Mouse (Mus musculus): ENCODE data around the gene Epb41l2. TPM values are rescaled to one million over a fixed set of nuclear protein-coding genes. Genes with fewer than 3 reads are reported as not detected.

Gene Epb41l2
- 42.3 and 46.5 TPM in 2 replicates for polyA plus RNA-seq (2012; rRNA removed)

DNA sequence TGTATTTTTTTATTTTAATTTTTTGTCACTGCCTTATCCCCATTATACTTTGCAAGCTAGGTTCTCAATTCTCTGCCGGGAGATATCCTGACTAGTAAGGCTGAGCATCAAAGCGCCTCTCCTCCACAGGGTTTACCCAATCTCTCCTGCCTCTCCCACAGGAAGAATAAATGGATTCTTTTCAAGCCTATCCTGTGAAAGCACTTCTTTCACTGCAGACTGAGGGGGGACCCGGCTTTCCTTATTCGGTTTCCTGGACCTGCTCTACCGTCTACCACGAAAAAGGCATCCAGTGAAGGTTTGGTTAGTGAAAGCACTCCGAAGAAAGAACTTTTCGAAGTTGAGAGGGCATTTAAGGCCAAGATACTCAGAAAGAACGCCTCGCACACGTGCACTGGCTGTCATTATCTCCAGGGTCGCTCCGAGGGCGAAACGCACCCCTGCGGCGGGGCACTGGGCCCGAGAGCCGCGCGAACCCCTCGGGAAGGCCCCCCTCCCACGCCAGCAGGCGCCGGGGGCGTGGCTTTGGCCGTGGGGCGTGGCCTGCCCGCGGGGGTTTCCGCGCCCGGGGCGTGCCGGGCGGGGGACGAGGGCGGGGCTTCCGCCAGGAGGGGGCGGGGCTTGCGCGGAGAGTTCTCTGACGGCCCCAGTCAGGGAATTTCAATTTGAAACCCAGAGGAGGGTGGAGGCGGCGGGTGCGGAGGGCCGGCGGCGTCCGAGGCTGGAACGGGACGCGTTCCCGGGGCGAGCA is at the start of gene Epb41l2:
Gene Epb41l2, plus strand, starts transcription at position 591 of the 751 bp plus-strand sequence.
- Histone ChIP-seq H3K4me3 (replicated peaks; ENCODE audit: insufficient read depth, low read depth, low read length) (peak within 1 kb of the TSS; percentile 56), H3K27me3 (ENCODE audit: control insufficient read depth, insufficient read depth, low read length) (0 out of 2 replicates have a peak, but pooled peaks cover 1% of the 10 kb centered on the region), H3K27ac (ENCODE audit: insufficient read depth, low read length) (no peak within 1 kb of the TSS), H3K4me1 (ENCODE audit: control insufficient read depth, insufficient read depth, low read length) (no peaks in the 10 kb centered on the region)
- 2% methylated on average over 53 of the region's 55 CpGs for WGBS
- peak; percentile 63 to 70 for DNase-seq
- TF ChIP-seq POLR2A (IDR thresholded peaks at IDR 0.05; ENCODE audit: borderline replicate concordance, insufficient read depth, low read length) (no peak), CTCF (IDR thresholded peaks at IDR 0.05; ENCODE audit: borderline replicate concordance, insufficient read depth, low read depth, low read length) (no peak)

DNA sequence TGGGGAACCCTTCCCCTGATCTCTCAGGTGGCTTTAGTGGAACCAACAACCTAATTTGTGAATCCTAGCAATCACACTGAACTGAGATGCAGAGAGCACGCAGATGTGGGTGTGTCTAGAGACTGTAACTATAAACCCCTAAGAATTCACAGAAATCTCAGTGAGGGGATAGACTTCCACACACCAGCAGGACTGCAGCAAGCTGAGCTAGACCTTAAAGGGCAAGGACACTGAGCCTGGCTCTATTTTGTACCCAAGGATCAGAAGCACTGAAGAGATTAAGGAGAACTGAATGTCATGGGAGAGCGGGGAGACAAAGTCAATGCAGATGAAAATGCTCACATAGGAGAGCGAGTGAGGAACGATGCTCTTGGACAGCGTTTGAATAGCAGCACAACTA is 49.6 kb upstream of the Epb41l2 start:
- Histone ChIP-seq H3K27me3 (ENCODE audit: control insufficient read depth, insufficient read depth, low read length) (peaks cover 3% of the 10 kb centered on the region; the same call in 1 of the 2 replicates), H3K27ac (ENCODE audit: insufficient read depth, low read length) (no peak overlapping the region), H3K4me1 (ENCODE audit: control insufficient read depth, insufficient read depth, low read length) (no peaks in the 10 kb centered on the region), H3K4me3 (replicated peaks; ENCODE audit: insufficient read depth, low read depth, low read length) (no peak overlapping the region)
- DNase-seq = no peak
- WGBS = 93% methylated on average over 5 of the region's 5 CpGs
- TF ChIP-seq CTCF (IDR thresholded peaks at IDR 0.05; ENCODE audit: borderline replicate concordance, insufficient read depth, low read depth, low read length) (no peak), POLR2A (IDR thresholded peaks at IDR 0.05; ENCODE audit: borderline replicate concordance, insufficient read depth, low read length) (no peak)

DNA sequence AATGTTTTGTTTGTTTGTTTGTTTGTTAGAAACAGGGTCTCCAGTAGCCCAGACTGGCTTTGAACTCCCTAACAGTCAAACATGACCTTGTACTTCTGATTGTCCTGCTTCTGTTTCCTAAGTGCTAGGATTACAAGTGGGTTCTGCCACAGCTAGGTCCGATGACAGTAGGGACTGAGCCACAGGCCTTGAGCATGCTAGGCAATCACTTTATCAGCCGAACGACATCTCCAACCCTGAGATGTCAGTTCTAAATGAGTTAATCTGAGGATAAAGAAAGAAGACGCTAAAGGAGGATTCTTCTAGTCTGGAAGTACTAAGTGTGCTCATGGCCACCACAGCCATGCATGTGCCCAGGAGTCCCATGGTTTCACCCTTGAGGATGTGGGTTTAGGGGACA is 48.9 kb upstream of the Epb41l2 start:
- DNase-seq = no peak
- Histone ChIP-seq H3K4me1 (ENCODE audit: control insufficient read depth, insufficient read depth, low read length) (no peaks in the 10 kb centered on the region), H3K27ac (ENCODE audit: insufficient read depth, low read length) (no peak overlapping the region), H3K27me3 (ENCODE audit: control insufficient read depth, insufficient read depth, low read length) (peaks cover 3% of the 10 kb centered on the region; the same call in 1 of the 2 replicates), H3K4me3 (replicated peaks; ENCODE audit: insufficient read depth, low read depth, low read length) (no peak overlapping the region)
- TF ChIP-seq CTCF (IDR thresholded peaks at IDR 0.05; ENCODE audit: borderline replicate concordance, insufficient read depth, low read depth, low read length) = no peak
- no peak for TF ChIP-seq POLR2A (IDR thresholded peaks at IDR 0.05; ENCODE audit: borderline replicate concordance, insufficient read depth, low read length)
- 84% methylated on average over 4 of the region's 4 CpGs for WGBS

DNA sequence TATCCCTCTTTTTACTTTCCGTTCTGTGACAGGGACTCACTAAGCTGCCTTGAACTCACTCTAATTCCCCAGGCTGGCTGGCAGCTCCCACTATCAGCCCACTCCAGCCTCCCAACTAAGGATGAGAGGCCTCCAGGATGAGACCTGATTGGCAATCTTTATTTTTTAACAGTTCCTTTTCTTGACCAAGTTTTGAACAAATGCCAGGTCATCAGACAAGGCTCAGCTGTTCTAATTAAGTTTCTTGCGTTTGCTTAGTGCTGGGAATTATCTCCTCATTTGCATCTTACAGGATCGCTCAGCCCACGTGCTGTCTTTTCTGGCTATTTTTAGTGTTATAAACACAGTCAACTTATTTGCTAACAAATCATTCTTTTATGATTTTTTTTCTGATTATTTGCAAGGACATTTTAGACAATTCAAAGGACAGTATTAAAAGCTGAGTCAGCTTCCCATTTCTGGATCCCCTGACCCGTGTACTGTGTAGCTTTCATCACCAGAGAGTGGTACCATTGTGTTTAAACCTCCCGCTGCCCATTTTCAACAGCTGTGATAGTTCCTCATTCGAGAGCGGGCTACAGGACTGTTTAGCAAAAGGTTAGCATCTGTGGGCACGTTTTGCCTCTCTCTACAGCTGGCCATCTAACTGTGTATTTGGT is 47.9 kb upstream of the Epb41l2 start:
- peaks cover 3% of the 10 kb centered on the region; the same call in 1 of the 2 replicates for H3K27me3 ChIP-seq (ENCODE audit: control insufficient read depth, insufficient read depth, low read length)
- 19% methylated on average over 9 of the region's 9 CpGs for WGBS
- H3K4me3 ChIP-seq (replicated peaks; ENCODE audit: insufficient read depth, low read depth, low read length) = no peak overlapping the region
- TF ChIP-seq CTCF (IDR thresholded peaks at IDR 0.05; ENCODE audit: borderline replicate concordance, insufficient read depth, low read depth, low read length) (no peak), POLR2A (IDR thresholded peaks at IDR 0.05; ENCODE audit: borderline replicate concordance, insufficient read depth, low read length) (no peak)
- no peaks in the 10 kb centered on the region for H3K4me1 ChIP-seq (ENCODE audit: control insufficient read depth, insufficient read depth, low read length)
- peak in 1 of 2 experiments; percentile 14 for DNase-seq
- H3K27ac ChIP-seq (ENCODE audit: insufficient read depth, low read length) = no peak overlapping the region

DNA sequence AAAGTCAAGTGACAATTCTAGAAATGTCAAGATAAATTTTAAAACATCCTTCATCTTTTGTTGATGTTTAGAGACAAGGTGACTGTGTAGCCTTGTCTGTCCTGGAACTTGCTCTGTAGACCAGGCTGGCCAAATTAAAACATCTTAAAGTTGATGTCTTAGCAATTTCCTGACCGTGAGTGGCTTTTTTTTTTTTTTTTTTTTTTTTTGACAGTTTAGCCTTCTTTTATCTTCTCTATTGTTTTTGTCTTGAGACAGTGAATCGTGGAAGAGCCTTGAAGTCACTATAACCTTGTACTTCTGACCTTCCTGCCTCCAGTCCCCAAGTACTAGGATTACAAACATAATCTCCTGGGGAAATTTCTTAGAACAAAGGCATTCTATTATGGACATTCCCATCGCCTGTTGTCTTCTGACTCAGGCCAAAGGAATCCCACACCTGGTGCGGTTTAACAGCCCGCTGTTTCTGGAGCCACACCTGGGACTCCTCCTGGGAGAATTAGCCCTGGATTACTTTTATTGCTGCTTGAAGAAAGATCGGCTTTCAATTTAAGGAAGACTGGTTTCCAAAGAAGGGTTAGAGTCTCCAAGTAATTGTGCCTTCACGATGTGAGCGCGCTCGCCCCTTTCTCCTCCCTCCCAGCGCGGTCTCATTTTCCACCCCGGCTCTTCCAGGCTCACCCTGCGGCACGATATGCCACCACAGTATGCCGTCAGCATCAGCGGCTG is 45.6 kb upstream of the Epb41l2 start:
- TF ChIP-seq CTCF (IDR thresholded peaks at IDR 0.05; ENCODE audit: borderline replicate concordance, insufficient read depth, low read depth, low read length) = no peak
- no peak for TF ChIP-seq POLR2A (IDR thresholded peaks at IDR 0.05; ENCODE audit: borderline replicate concordance, insufficient read depth, low read length)
- DNase-seq = no peak
- 30% methylated on average over 17 of the region's 17 CpGs for WGBS
- Histone ChIP-seq H3K27me3 (ENCODE audit: control insufficient read depth, insufficient read depth, low read length) (peaks cover 3% of the 10 kb centered on the region; the same call in 1 of the 2 replicates), H3K27ac (ENCODE audit: insufficient read depth, low read length) (no peak overlapping the region), H3K4me1 (ENCODE audit: control insufficient read depth, insufficient read depth, low read length) (no peaks in the 10 kb centered on the region), H3K4me3 (replicated peaks; ENCODE audit: insufficient read depth, low read depth, low read length) (no peak overlapping the region)

DNA sequence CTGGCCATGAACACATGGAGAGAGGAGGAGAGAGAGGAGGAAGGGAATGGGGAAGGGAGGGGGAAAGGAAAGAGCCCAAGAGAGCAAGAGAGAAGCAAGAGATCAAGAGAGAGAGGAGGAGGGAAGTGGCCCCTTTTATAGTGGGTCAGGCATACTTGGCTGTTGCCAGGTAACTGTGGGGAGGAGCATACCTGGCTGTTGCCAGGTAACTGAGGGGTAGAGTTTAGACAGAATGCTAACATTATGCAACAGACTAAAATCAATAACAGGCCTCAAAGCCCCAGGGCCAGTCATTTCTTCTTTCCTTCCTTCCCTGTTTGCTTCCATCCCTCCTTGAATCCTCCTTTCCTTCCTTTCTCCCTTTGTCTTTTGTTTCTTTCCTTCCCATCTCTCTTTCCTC is 41.9 kb upstream of the Epb41l2 start:
- Histone ChIP-seq H3K27me3 (ENCODE audit: control insufficient read depth, insufficient read depth, low read length) (peaks cover 3% of the 10 kb centered on the region; the same call in 1 of the 2 replicates), H3K4me1 (ENCODE audit: control insufficient read depth, insufficient read depth, low read length) (no peaks in the 10 kb centered on the region), H3K4me3 (replicated peaks; ENCODE audit: insufficient read depth, low read depth, low read length) (no peak overlapping the region), H3K27ac (ENCODE audit: insufficient read depth, low read length) (no peak overlapping the region)
- TF ChIP-seq CTCF (IDR thresholded peaks at IDR 0.05; ENCODE audit: borderline replicate concordance, insufficient read depth, low read depth, low read length) (no peak), POLR2A (IDR thresholded peaks at IDR 0.05; ENCODE audit: borderline replicate concordance, insufficient read depth, low read length) (no peak)
- no peak for DNase-seq

DNA sequence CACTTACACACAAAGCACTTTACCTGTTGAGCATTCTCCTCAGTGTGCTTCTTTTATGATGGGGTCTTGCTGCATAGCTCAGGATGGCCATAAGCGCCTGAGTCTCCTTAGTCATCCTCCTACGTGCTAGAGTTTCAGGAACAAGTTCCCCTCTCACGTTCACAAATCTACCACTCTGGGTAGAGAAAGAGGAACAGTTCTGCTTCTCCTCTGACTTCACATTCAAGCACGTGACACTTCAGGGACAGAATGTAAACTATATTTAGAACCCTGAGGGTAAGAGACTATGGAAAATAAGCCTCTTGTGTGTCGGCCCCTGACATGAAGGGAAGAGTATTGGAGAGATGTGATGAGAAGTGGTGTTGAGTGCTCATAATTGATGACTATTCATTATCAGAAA is 41.2 kb upstream of the Epb41l2 start:
- Histone ChIP-seq H3K4me3 (replicated peaks; ENCODE audit: insufficient read depth, low read depth, low read length) (no peak overlapping the region), H3K4me1 (ENCODE audit: control insufficient read depth, insufficient read depth, low read length) (no peaks in the 10 kb centered on the region), H3K27ac (ENCODE audit: insufficient read depth, low read length) (no peak overlapping the region), H3K27me3 (ENCODE audit: control insufficient read depth, insufficient read depth, low read length) (peaks cover 3% of the 10 kb centered on the region; the same call in 1 of the 2 replicates)
- 92% methylated on average over 5 of the region's 5 CpGs for WGBS
- TF ChIP-seq CTCF (IDR thresholded peaks at IDR 0.05; ENCODE audit: borderline replicate concordance, insufficient read depth, low read depth, low read length) = no peak
- TF ChIP-seq POLR2A (IDR thresholded peaks at IDR 0.05; ENCODE audit: borderline replicate concordance, insufficient read depth, low read length) = no peak
- no peak for DNase-seq
